Mouse (Mus musculus): Measurements from ENCODE around the gene Grid2ip. TPM values are rescaled to one million over a fixed set of nuclear protein-coding genes. Genes with fewer than 3 reads are reported as not detected.

The Grid2ip gene
- polyA plus RNA-seq (2012; ENCODE audit: insufficient read depth, insufficient read length, missing spikeins): not detected in 2 replicates

DNA sequence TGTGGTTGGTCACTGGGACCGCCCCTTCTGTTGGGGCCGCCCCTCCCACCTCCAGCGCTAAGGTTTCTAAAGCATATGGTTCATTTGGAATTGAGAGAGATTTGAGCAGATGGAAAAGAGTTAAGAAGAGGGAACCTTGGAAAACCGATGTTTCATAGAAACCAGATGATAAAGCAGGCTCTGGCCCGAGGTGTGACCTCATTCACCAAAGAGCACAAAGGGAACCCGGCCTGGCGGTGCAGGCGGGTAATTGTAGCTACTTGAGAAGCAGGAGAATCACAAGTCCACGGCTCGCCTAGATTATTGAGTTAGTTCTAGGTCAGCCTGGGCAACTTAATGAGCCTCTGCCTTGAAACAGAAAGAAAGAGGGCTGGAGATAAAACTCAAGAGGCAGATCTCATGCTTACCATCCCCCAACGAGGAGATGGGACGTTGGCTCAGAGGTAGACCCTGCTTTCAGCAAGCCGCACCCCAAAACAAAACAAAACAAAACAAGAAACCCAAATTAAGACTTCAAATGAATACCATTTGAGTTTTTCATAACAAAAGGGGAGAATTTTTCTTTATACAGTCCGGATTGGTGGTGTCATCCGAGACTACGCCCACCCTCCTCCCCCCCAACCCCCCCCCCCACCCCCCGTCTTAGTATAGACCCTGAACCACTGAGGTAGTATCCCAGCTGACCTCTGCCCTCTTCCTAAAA, at the start of gene Grid2ip:
Gene Grid2ip (plus strand): TSS at position 653 of the 703 bp plus-strand sequence.
- H3K27ac ChIP-seq (ENCODE audit: insufficient read depth, low read depth, low read length): no peak within 1 kb of the TSS
- TF ChIP-seq CTCF (IDR thresholded peaks at IDR 0.05; ENCODE audit: low read depth, low read length): no peak
- H3K4me3 ChIP-seq (ENCODE audit: insufficient read depth, low read length): no peak within 1 kb of the TSS
- H3K4me1 ChIP-seq (ENCODE audit: control insufficient read depth, insufficient read depth, low read length): no peaks in the 10 kb centered on the region

DNA sequence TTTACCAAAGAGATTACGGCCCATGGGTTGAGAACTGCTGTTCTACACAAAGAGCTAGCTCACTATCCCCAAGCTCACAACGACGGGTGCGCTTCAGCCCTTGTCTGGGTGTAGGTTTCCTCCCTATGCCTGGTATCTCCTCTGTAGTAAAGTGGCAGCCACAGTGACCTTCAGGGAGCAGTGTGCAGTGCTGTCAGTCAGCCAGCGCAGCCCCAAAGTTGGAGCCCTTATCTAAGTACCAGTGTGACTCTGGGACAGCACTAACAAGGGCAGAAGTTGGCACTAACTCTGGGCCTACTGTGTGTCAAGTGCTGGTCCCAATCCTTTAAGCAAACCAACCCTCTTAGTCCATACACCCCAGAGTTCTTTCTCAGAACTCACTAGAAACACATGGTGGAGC, 48.3 kb upstream of the Grid2ip start:
- H3K4me3 ChIP-seq (ENCODE audit: insufficient read depth, low read length): no peak overlapping the region
- no peak overlapping the region for H3K27ac ChIP-seq (ENCODE audit: insufficient read depth, low read depth, low read length)
- no peak for TF ChIP-seq CTCF (IDR thresholded peaks at IDR 0.05; ENCODE audit: low read depth, low read length)
- no peak for TF ChIP-seq POLR2A (IDR thresholded peaks at IDR 0.05; ENCODE audit: borderline replicate concordance, low read depth, low read length)
- peaks cover 8% of the 10 kb centered on the region for H3K4me1 ChIP-seq (ENCODE audit: control insufficient read depth, insufficient read depth, low read length)

DNA sequence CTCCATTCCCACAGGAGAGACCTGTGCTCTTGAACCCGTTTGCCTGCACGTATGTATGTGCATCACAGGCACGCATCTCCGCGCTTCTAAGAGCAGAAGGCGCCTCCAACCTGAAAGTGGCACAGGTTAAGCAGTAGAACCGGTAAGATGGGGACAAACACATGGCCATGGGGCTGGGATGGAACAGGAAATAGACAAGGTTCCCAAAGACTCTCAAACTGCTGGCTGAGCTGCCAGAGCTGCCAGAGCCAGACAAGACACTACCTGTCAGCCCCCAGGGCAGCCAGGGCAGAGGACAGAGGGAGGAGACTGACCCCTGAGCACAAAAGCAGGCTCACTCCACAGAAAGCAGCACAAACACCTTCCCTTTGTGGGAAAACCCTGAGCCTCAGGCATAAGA, 47.2 kb upstream of the Grid2ip start:
- Histone ChIP-seq H3K4me3 (ENCODE audit: insufficient read depth, low read length) (no peak overlapping the region), H3K27ac (ENCODE audit: insufficient read depth, low read depth, low read length) (no peak overlapping the region), H3K4me1 (ENCODE audit: control insufficient read depth, insufficient read depth, low read length) (peaks cover 8% of the 10 kb centered on the region)
- TF ChIP-seq CTCF (IDR thresholded peaks at IDR 0.05; ENCODE audit: low read depth, low read length) (no peak), POLR2A (IDR thresholded peaks at IDR 0.05; ENCODE audit: borderline replicate concordance, low read depth, low read length) (no peak)

DNA sequence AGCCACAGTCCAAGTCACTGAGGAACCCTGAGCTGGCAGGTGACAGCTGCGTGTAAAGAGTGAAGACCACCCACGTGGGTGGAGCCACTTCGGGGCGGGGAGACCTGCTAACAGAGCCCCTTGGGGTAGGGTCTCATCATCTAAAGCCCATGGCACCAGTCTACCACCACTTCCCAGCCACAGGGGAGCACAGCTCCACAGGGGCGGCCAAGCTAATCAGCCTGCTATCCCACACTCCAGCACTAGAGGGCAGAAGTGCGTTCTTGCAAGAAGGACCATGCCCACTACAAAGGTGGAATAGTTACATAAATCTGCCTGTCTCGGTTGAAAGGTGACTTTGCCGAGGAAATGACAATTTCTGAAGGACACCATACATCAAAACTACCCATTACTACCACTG, 45.3 kb upstream of the Grid2ip start:
- Histone ChIP-seq H3K4me1 (ENCODE audit: control insufficient read depth, insufficient read depth, low read length) (peaks cover 11% of the 10 kb centered on the region), H3K4me3 (ENCODE audit: insufficient read depth, low read length) (no peak overlapping the region), H3K27ac (ENCODE audit: insufficient read depth, low read depth, low read length) (no peak overlapping the region)
- TF ChIP-seq CTCF (IDR thresholded peaks at IDR 0.05; ENCODE audit: low read depth, low read length) (peak; percentile 54), POLR2A (IDR thresholded peaks at IDR 0.05; ENCODE audit: borderline replicate concordance, low read depth, low read length) (no peak)

DNA sequence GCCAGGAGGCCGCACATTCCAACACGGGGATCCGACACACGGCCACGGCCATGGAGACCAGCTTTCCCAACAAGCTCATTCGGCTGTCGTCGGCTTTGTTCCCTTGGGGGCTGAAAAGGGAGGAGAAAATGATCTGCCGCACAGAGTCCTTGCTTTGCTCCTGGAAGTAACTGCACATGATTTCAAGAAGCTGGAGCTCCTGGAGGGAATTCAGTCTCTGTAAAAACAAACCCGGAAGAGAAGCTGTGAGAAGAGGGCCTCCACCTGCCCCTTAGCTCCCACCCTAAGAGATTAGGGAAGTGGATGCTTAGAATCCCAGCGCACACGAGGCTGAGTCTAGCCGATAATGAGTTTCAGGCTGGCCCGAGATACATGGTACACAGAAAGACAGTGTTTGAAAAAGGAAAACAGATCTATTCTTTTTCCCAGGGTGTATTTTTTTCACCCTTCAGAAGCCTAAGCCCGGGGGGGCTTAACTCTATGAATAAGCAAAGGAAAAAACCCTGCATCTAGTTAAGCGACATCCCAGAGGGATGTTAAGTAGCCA, 42.9 kb upstream of the Grid2ip start:
- H3K4me1 ChIP-seq (ENCODE audit: control insufficient read depth, insufficient read depth, low read length): peaks cover 11% of the 10 kb centered on the region
- H3K4me3 ChIP-seq (ENCODE audit: insufficient read depth, low read length): peak overlapping the region; percentile 82
- TF ChIP-seq POLR2A (IDR thresholded peaks at IDR 0.05; ENCODE audit: borderline replicate concordance, low read depth, low read length): no peak
- no peak for TF ChIP-seq CTCF (IDR thresholded peaks at IDR 0.05; ENCODE audit: low read depth, low read length)
- peak overlapping the region; percentile 65 for H3K27ac ChIP-seq (ENCODE audit: insufficient read depth, low read depth, low read length)

DNA sequence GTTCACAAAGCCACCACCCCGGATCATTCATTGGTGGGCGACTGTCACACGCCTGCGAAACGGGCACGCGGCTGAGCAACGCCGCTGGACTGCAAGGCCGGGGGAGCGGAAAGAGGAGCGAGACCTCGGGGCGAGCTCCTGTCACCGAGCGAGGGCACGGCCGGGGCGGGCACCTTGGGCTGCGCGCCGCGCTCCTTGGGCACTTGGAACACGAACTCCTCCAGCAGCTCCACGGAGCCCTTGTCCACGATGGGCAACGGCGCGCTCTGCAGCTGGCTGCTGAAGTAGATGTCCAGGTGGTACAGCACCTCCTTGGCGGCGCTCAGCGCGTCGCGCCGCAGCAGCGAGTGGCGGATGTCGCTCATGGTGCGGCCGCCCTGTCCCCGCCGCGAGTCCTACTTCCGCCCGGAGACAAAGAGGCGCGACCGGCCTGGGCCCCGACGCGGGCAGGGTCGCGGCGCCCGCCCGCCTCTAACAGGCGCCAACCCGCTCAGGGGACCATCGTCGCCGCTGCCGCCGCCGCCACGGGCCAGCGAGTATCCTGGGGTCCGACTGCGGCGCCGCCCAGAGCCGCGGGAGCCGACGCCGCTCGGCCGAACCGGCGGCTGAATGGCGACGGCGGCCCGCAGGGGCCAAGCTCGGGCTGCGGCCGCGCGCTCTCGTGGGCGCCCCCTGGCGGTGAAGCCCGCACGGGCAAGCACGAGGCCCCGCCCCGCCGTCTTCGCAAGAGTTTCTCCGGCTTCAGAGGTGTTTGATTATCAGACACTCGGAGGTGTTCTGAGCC, 42.2 kb upstream of the Grid2ip start, which contains the start of gene E130309D02Rik:
Gene E130309D02Rik (minus strand): TSS at position 631 of the 784 bp plus-strand sequence.
- peaks cover 11% of the 10 kb centered on the region for H3K4me1 ChIP-seq (ENCODE audit: control insufficient read depth, insufficient read depth, low read length)
- TF ChIP-seq POLR2A (IDR thresholded peaks at IDR 0.05; ENCODE audit: borderline replicate concordance, low read depth, low read length): no peak
- peak; percentile 18 for TF ChIP-seq CTCF (IDR thresholded peaks at IDR 0.05; ENCODE audit: low read depth, low read length)
- H3K27ac ChIP-seq (ENCODE audit: insufficient read depth, low read depth, low read length): peak within 1 kb of the TSS; percentile 65
- peak within 1 kb of the TSS; percentile 82 for H3K4me3 ChIP-seq (ENCODE audit: insufficient read depth, low read length)

DNA sequence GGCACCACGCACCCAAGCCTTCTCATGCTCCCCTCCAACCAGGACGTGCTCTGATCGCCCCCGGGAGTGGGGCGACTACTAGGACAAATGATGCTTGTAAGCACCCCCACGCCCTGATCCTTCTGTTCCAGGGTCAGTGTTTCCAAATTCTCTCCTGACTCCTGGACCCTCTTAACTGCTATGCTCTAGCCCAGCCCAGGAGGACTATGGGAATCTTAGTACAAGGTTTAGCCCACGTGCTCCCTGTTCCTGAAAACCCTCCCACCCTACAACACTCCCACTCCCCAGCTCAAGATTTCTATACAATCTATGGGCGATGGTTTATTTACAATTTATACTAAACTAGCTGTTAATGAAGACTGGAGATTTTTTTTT, 41.6 kb upstream of the Grid2ip start:
- peaks cover 11% of the 10 kb centered on the region for H3K4me1 ChIP-seq (ENCODE audit: control insufficient read depth, insufficient read depth, low read length)
- no peak overlapping the region for H3K27ac ChIP-seq (ENCODE audit: insufficient read depth, low read depth, low read length)
- H3K4me3 ChIP-seq (ENCODE audit: insufficient read depth, low read length): peak overlapping the region; percentile 35
- TF ChIP-seq CTCF (IDR thresholded peaks at IDR 0.05; ENCODE audit: low read depth, low read length) (no peak), POLR2A (IDR thresholded peaks at IDR 0.05; ENCODE audit: borderline replicate concordance, low read depth, low read length) (no peak)

DNA sequence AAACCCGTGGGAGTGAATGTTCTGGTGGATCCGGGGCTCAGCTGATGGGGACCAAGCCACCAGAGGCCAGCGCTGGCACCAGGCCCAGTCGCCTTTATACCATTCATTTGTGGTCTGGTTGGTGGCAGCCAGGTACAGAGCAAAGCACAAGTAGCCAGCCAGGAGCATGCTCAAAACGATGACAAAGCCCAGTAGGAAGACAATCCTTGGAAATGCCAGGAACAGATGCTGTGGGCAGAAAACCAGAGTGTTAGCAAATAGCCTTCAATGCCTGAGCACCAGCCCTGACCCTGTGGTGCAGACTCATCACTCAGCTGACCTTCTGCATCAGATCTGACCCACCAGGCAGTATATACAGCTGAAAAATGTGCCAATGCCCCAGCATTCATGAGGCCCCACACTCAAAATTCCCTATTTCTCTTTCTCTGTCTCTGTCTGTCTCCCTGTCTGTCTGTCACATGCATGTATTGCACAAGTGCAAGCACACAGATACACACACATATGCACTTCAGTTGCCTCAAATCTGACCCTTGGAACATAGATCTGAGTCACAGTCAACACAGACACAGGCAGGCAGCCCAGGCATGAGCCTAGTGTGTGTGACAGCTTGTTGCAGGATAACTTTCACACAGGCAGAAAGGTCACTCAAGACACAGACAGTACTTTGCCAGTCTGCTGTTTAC, 40.4 kb upstream of the Grid2ip start:
- H3K4me1 ChIP-seq (ENCODE audit: control insufficient read depth, insufficient read depth, low read length): peaks cover 11% of the 10 kb centered on the region
- no peak overlapping the region for H3K4me3 ChIP-seq (ENCODE audit: insufficient read depth, low read length)
- TF ChIP-seq POLR2A (IDR thresholded peaks at IDR 0.05; ENCODE audit: borderline replicate concordance, low read depth, low read length) (no peak), CTCF (IDR thresholded peaks at IDR 0.05; ENCODE audit: low read depth, low read length) (no peak)
- no peak overlapping the region for H3K27ac ChIP-seq (ENCODE audit: insufficient read depth, low read depth, low read length)

DNA sequence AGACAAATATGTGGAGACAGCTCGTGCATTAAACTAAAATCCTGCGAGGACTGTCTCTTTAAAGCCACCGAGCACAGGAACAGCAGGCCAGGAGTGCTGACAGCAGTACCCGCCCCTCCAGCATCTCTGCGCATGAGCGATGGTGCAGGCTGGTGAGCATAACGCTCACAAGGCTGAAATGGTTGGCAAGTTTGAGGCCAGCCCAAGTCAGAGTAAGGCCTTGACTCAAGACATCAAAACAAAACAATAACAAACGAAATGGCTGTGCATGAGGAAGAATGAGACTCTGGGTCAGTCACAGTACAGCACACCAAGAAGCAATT, 39.9 kb upstream of the Grid2ip start:
- TF ChIP-seq POLR2A (IDR thresholded peaks at IDR 0.05; ENCODE audit: borderline replicate concordance, low read depth, low read length) (no peak), CTCF (IDR thresholded peaks at IDR 0.05; ENCODE audit: low read depth, low read length) (no peak)
- no peak overlapping the region for H3K4me3 ChIP-seq (ENCODE audit: insufficient read depth, low read length)
- no peak overlapping the region for H3K27ac ChIP-seq (ENCODE audit: insufficient read depth, low read depth, low read length)
- peaks cover 11% of the 10 kb centered on the region for H3K4me1 ChIP-seq (ENCODE audit: control insufficient read depth, insufficient read depth, low read length)
